Mouse (Mus musculus): ENCODE measurements around the gene Oip5.
"Not testable (repeated sequence)": the region's sequence is repeated elsewhere in the genome, so short reads cannot be mapped to it uniquely, and the experiment has no call there.

Oip5 gene

GRCm38 (mm10) chr2:119618199-119618982 lies at the start of gene Oip5, which contains the start of gene Nusap1:
TSS of gene Oip5 (minus strand) at chr2:119618469.
TSS of gene Nusap1 (plus strand) at chr2:119618298.
- peak; percentile 97 for DNase-seq (ENCODE audit: low read depth, low spot score)
- Histone ChIP-seq H3K27me3 (ENCODE audit: control insufficient read depth, insufficient read depth, low read length, poor library complexity, severe bottlenecking) (no peaks in the 10 kb centered on the region), H3K36me3 (ENCODE audit: control insufficient read depth, insufficient read depth, low read length, poor library complexity, severe bottlenecking) (no peaks in the 10 kb centered on the region)

GRCm38 (mm10) chr2:119665744-119666143 lies 47.5 kb upstream of the Oip5 start:
- H3K36me3 ChIP-seq (ENCODE audit: control insufficient read depth, insufficient read depth, low read length, poor library complexity, severe bottlenecking); DNase-seq (ENCODE audit: low read depth, low spot score); H3K27me3 ChIP-seq (ENCODE audit: control insufficient read depth, insufficient read depth, low read length, poor library complexity, severe bottlenecking): not testable (repeated sequence)

- DNase-seq (ENCODE audit: low read depth, low spot score): peak; percentile 76
- H3K36me3 ChIP-seq (ENCODE audit: control insufficient read depth, insufficient read depth, low read length, poor library complexity, severe bottlenecking): peaks cover 3% of the 10 kb centered on the region
- no peaks in the 10 kb centered on the region for H3K27me3 ChIP-seq (ENCODE audit: control insufficient read depth, insufficient read depth, low read length, poor library complexity, severe bottlenecking)
Measured at GRCm38 (mm10) chr2:119662220-119663182, 44.2 kb upstream of the Oip5 start, which contains the start of gene Ndufaf1. TSS of gene Ndufaf1 (minus strand) at chr2:119662827.

GRCm38 (mm10) chr2:119644254-119644653 lies 26.0 kb upstream of the Oip5 start:
- no peak for DNase-seq (ENCODE audit: low read depth, low spot score)
- H3K36me3 ChIP-seq (ENCODE audit: control insufficient read depth, insufficient read depth, low read length, poor library complexity, severe bottlenecking): no peaks in the 10 kb centered on the region
- no peaks in the 10 kb centered on the region for H3K27me3 ChIP-seq (ENCODE audit: control insufficient read depth, insufficient read depth, low read length, poor library complexity, severe bottlenecking)

- Histone ChIP-seq H3K36me3 (ENCODE audit: control insufficient read depth, insufficient read depth, low read length, poor library complexity, severe bottlenecking) (no peaks in the 10 kb centered on the region), H3K27me3 (ENCODE audit: control insufficient read depth, insufficient read depth, low read length, poor library complexity, severe bottlenecking) (no peaks in the 10 kb centered on the region)
- DNase-seq (ENCODE audit: low read depth, low spot score): no peak
Measured at GRCm38 (mm10) chr2:119641214-119641912, 23.1 kb upstream of the Oip5 start.

- H3K27me3 ChIP-seq (ENCODE audit: control insufficient read depth, insufficient read depth, low read length, poor library complexity, severe bottlenecking): no peaks in the 10 kb centered on the region
- H3K36me3 ChIP-seq (ENCODE audit: control insufficient read depth, insufficient read depth, low read length, poor library complexity, severe bottlenecking): no peaks in the 10 kb centered on the region
- peak; percentile 81 for DNase-seq (ENCODE audit: low read depth, low spot score)
Measured at GRCm38 (mm10) chr2:119636781-119637180, 18.5 kb upstream of the Oip5 start.

GRCm38 (mm10) chr2:119621302-119621701 lies 3.0 kb upstream of the Oip5 start:
- no peaks in the 10 kb centered on the region for H3K27me3 ChIP-seq (ENCODE audit: control insufficient read depth, insufficient read depth, low read length, poor library complexity, severe bottlenecking)
- no peaks in the 10 kb centered on the region for H3K36me3 ChIP-seq (ENCODE audit: control insufficient read depth, insufficient read depth, low read length, poor library complexity, severe bottlenecking)
- DNase-seq (ENCODE audit: low read depth, low spot score): no peak

GRCm38 (mm10) chr2:119619002-119619401 lies 733 bp upstream of the Oip5 start:
- not testable (repeated sequence) for DNase-seq (ENCODE audit: low read depth, low spot score); H3K36me3 ChIP-seq (ENCODE audit: control insufficient read depth, insufficient read depth, low read length, poor library complexity, severe bottlenecking); H3K27me3 ChIP-seq (ENCODE audit: control insufficient read depth, insufficient read depth, low read length, poor library complexity, severe bottlenecking)

GRCm38 (mm10) chr2:119617841-119618198 lies 449 bp downstream of the Oip5 start:
- Histone ChIP-seq H3K36me3 (ENCODE audit: control insufficient read depth, insufficient read depth, low read length, poor library complexity, severe bottlenecking) (no peaks in the 10 kb centered on the region), H3K27me3 (ENCODE audit: control insufficient read depth, insufficient read depth, low read length, poor library complexity, severe bottlenecking) (no peaks in the 10 kb centered on the region)
- no peak for DNase-seq (ENCODE audit: low read depth, low spot score)

GRCm38 (mm10) chr2:119607023-119607422 lies 11.2 kb downstream of the Oip5 start:
- Histone ChIP-seq H3K36me3 (ENCODE audit: control insufficient read depth, insufficient read depth, low read length, poor library complexity, severe bottlenecking) (peaks cover 8% of the 10 kb centered on the region), H3K27me3 (ENCODE audit: control insufficient read depth, insufficient read depth, low read length, poor library complexity, severe bottlenecking) (no peaks in the 10 kb centered on the region)
- peak; percentile 42 for DNase-seq (ENCODE audit: low read depth, low spot score)

- no peak for DNase-seq (ENCODE audit: low read depth, low spot score)
Measured at GRCm38 (mm10) chr2:119605361-119605973, 12.8 kb downstream of the Oip5 start.

GRCm38 (mm10) chr2:119603909-119604308 lies 14.4 kb downstream of the Oip5 start:
- DNase-seq (ENCODE audit: low read depth, low spot score): no peak
- peaks cover 8% of the 10 kb centered on the region for H3K36me3 ChIP-seq (ENCODE audit: control insufficient read depth, insufficient read depth, low read length, poor library complexity, severe bottlenecking)

More at GRCm38 (mm10) chr2:119605361-119605973, 12.8 kb downstream of the Oip5 start:
- no peaks in the 10 kb centered on the region for H3K27me3 ChIP-seq (ENCODE audit: control insufficient read depth, insufficient read depth, low read length, poor library complexity, severe bottlenecking)
- peaks cover 7% of the 10 kb centered on the region for H3K36me3 ChIP-seq (ENCODE audit: control insufficient read depth, insufficient read depth, low read length, poor library complexity, severe bottlenecking)

GRCm38 (mm10) chr2:119602488-119602887 lies 15.8 kb downstream of the Oip5 start:
- Histone ChIP-seq H3K36me3 (ENCODE audit: control insufficient read depth, insufficient read depth, low read length, poor library complexity, severe bottlenecking) (peaks cover 13% of the 10 kb centered on the region), H3K27me3 (ENCODE audit: control insufficient read depth, insufficient read depth, low read length, poor library complexity, severe bottlenecking) (no peaks in the 10 kb centered on the region)
- no peak for DNase-seq (ENCODE audit: low read depth, low spot score)

More at GRCm38 (mm10) chr2:119603909-119604308, 14.4 kb downstream of the Oip5 start:
- no peaks in the 10 kb centered on the region for H3K27me3 ChIP-seq (ENCODE audit: control insufficient read depth, insufficient read depth, low read length, poor library complexity, severe bottlenecking)

GRCm38 (mm10) chr2:119601575-119601974 lies 16.7 kb downstream of the Oip5 start:
- peaks cover 16% of the 10 kb centered on the region for H3K36me3 ChIP-seq (ENCODE audit: control insufficient read depth, insufficient read depth, low read length, poor library complexity, severe bottlenecking)
- not testable (repeated sequence) for DNase-seq (ENCODE audit: low read depth, low spot score); H3K27me3 ChIP-seq (ENCODE audit: control insufficient read depth, insufficient read depth, low read length, poor library complexity, severe bottlenecking)
